Mouse (Mus musculus): Measurements from ENCODE around the gene Hes7.
"Not testable (repeated sequence)": the region's sequence is repeated elsewhere in the genome, so short reads cannot be mapped to it uniquely, and the experiment has no call there.

Gene Hes7

DNA sequence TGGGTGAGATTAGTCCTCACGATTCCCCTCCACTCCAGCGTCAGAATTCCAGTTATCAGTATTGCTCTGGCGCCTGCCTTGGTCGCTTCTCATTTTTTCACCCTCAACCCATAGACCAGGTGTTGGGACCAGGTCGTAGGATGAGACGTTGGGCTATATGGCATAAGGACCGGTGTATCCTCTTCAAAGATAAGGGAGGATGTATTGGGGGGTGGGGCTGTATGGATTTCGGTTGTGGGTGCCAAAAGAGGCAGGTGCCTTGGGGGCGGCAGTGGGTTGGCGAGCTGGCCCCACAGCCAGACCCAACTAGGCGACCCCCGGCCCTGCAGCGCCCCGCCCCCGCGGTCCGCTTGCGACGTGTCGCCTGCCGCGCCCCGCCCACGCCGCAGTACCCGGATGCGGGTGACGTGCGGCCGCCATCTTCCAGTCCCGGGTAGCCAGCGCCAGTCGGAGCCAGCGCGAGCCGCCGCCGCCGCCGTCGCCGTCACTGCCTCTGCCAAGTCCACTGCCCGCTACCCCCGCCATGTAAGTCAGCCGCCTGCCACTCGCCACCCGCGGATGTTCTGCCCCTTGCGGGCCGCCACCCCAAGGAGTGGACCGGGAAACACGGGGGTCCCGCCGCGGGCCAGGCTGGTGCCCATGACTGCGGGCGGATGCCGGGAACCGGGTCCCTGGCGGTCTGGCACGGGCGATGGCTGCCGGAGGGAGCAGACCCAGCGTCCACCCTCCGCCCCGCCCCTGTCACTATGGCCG is 31.9 kb upstream of the Hes7 start, which contains the start of gene Vamp2:
TSS of gene Vamp2 (plus strand) at position 388 of the 753 bp plus-strand sequence.
- peak; percentile 94 for DNase-seq (ENCODE audit: low read depth, low spot score)

DNA sequence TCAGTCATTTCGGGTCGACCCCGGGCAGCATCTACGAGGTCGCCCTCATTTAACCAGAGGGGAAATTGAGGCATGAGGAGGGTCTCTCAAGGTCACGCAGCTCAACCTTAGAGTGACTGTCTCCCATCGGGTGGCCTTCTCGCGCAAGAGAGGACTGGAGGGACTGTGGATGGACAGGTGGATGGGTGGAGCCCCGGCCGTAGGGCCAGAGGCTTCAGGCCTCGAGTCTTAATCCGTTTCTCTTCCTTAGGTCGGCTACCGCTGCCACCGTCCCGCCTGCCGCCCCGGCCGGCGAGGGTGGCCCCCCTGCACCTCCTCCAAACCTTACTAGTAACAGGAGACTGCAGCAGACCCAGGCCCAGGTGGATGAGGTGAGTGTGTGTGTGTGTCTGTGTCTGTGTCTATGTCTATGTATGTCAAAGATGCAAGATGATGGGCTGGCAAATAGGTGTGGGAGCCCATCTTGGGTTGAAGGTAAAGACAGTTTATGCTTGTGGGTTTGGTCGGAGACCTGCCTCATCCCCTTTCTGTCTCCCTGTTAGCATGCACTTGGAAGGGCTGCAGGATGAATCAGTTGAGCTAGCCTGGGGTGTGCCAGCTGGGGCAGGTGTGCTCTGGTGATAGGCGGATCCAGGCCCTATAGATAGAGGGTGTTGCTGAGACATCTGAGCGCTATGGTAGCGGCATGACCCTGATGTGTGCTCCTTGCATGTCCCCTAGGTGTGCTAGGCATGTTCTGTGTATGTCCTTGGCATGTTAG is 31.2 kb upstream of the Hes7 start:
- DNase-seq (ENCODE audit: low read depth, low spot score) = peak; percentile 53

DNA sequence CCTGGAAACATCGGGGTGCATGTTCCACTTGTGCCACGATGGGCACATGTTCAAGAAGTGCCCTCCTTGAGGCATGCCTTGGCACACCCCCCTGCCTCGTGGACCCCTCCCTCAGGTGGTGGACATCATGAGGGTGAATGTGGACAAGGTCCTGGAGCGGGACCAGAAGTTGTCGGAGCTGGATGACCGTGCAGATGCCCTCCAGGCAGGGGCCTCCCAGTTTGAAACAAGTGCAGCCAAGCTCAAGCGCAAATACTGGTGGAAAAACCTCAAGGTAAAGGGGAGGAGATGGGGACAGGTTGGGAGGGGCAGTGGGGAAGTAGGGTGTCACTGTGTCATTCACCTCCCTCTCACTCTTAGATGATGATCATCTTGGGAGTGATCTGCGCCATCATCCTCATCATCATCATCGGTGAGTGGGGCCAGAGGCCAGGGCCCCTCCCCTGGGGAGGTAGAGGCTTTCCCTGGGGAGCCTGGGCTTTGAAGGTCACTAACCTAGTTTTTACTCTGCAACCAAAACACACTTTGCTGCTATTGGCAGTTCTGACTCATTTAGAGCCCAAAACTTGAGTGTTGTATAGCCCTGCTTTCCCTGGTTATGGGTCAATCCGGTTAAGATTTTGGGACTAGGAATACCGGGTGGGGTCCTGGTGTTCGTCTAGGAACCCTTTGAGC is 30.5 kb upstream of the Hes7 start:
- DNase-seq (ENCODE audit: low read depth, low spot score) = no peak

DNA sequence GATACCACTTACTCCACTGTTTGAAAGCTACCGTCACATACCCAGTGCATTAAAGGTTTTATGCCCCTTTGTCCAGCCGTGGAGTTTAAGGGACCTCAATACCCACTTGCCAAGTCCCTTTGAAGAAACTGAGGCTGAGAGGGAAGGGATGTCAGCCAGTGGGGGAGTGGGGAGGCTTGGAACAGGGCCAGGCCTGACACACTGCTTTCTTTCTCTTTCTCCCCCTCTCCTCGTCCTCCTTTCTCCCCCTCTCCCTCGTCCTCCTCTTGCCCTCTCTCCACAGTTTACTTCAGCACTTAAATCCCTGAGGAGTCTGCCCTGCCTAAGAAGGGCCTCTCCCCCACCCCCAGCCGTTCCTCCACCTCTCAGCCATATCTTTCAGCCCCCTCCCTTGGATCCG is 29.8 kb upstream of the Hes7 start:
- DNase-seq (ENCODE audit: low read depth, low spot score) = no peak

DNA sequence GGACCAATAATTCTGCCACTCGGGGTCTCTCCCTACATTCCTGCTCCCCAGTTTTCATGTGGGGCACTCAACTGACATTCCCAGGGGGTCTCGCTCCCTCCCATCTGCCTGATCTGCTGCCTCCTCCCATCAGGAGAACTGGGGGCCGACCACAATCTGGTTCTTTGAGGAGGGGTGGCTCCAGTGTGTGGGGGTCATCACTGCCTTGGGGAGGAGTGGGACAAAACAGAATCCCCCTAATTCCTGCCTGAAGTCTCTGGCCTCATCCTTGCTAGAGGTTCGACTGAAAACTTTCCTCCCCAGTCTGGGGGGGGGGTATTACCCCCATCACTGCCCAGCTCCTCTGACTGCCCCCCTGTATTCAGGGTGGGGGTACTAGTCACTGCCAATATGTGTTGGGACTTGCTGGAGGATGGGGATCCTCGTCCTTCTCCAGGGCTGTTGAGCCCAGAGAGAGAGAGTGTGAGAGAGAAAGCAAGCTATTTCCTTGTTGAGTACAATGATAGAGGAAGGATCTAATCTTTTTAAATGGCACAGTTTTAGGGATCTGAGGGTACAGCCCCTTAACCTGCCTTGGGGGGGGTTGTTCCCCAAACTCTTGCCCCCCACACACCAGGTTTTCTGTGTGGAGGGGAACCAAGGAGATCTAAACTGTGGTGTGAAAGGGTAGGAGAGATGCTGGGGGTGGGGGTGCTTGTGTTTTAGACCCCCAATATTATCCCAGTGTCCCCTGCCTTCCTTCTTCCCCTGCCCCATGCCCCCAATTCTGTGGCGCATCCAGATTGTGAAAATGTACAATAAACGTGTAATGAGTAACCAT is 28.4 kb upstream of the Hes7 start:
- no peak for DNase-seq (ENCODE audit: low read depth, low spot score)

DNA sequence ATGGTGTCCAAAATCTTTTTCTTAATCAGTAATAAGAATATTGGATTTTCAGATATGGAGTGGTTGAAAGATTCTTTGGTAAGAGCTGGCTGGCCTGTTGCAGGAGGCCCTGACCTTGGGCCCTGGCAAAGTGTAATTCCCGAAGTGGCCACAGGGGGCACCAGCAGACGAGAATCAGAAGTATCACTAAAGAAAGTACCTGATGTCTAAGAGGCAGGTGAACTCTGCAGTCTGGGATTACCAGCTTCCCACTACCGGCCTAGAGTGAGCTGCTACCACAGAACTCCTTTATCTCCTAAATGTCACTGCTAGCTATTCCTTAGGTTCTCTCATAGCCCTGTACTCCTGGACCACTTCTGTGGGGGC is 27.8 kb upstream of the Hes7 start:
- peak; percentile 83 for DNase-seq (ENCODE audit: low read depth, low spot score)

DNA sequence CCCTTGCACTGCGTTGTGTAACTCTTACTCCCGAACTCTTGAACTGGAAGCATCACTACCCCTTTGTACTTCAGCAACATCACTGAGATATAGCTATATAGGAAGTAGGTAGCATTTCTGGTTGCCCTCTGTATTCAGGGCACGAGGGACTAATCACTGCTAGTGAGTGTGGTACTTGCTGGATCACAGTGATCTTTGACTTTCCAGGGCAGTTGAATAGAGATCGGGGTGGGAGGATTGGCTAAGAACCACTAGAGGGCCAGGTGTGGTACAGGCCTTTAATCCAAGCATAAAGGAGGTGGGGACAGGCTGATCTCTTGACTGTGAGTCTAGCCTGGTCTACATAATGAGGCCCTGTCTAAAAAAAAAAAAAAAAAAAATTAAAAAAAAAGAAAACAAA is 27.3 kb upstream of the Hes7 start:
- no peak for DNase-seq (ENCODE audit: low read depth, low spot score)

DNA sequence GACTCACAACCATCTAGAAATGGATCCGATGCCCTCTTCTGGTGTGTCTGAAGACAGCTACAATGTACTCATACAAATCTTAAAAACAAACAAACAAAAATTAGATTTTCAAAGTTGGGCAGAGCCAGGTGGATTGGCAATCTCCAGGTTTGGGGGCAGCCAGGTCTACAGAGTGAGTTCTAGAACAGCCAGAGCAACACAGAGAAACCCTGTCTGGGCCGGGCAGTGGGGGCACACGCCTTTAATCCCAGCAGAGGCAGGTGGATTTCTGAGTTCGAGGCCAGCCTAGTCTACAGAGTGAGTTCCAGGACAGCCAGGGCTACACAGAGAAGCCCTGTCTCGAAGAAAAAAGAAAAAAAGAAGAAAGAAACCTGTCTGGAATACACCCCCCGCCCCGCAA is 26.3 kb upstream of the Hes7 start:
- not testable (repeated sequence) for DNase-seq (ENCODE audit: low read depth, low spot score)

DNA sequence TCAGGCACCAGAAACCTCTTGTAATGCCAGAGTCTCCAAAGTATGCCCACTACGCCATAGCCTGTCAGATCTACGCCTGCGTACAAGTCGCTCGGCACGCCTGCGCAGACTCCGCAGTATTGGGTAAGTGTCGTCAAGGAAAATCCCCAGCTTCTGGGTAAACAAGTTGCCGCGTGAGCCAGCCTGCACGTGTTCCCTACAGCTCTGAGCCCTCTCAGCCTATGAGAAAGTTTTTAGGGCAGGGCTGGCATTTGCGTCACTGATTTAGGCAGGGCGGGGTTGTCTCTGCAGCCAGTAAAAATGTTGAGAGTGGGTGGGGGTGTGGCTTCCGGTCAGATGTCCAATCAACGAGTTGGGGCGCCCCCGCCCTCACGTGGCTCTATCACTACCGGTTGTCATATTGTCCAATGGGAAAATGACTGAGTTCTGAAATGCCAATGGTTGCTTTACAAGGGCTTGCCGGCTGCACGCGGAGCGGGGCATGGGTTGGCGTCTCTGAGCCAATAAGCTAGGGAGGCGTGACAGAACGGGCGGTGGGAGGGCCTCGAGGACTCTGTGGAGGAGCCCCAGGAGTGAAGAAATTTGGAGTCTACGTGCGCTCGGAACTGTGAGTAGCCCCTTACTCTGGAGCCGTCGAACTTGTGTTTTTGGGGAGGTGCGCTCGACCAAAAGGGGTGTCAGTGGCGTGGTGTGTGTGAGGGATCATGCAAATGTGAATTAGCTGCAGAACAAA is 25.3 kb upstream of the Hes7 start, which contains the start of gene Per1:
TSS of gene Per1 (plus strand) at position 521 of the 733 bp plus-strand sequence.
- DNase-seq (ENCODE audit: low read depth, low spot score) = peak; percentile 100

DNA sequence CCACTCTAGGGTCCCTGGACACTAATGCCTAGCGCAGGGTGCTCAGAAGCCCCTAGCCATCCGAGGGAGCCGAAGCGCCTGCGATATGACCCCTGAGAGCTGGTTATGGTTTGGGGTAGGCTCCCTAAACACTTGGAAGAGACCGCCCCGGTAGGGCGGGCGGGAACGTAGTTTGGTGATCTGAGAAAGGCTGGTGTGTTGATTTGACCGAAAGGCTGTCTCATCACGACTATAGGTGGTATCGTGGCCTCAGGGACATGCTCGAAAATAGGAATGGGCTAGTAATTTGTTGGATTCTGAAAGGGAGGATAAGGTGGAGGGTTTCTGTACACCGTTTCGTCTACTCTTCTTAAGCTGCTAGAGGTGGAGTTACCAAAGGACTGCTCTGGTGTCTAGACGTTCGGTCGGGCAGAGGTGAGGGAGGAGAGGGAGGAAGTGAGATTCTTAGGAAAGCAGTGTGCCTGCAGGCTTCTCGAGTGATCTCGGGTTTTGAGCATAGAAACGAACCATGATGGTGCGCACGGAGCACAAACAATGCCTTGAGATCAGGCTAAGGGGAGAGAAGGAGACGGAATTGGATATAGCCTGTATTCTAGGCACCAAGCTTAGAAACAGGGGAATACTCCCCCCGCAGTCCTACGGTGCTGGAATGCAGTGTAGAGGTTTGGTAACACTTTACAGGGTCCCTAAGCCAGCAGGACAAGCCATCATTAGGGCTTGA is 24.5 kb upstream of the Hes7 start:
- peak; percentile 48 for DNase-seq (ENCODE audit: low read depth, low spot score)

DNA sequence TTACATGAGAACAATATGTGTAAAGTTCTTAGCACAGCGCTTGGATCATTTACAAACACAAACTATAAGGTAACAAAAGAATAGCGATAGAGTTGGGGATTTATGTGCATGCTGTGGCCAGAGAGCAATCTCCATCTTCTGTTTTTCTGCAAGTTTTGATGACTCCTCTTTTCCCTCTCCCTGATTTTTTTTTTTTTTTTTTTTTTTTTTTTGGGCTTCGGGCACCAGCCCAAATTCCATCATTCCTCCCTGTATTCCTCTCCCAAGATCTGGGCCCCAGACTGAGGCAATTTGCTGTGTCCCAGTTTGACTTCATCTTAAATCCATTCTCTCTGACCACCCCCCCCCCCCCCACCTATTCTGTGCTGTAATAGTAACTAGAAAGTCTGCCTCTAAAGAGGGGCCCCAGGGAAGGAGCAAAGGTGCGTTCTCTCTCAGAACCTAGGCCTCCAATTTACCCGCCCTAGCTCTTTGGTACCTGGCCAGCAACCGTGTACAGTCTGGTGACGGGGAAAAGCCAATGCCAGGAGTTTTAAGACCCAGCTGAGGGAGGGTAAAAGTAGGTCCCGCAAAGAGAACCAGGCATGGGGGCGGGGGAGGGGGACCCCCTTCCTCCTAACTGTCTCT is 23.7 kb upstream of the Hes7 start:
- no peak for DNase-seq (ENCODE audit: low read depth, low spot score)

DNA sequence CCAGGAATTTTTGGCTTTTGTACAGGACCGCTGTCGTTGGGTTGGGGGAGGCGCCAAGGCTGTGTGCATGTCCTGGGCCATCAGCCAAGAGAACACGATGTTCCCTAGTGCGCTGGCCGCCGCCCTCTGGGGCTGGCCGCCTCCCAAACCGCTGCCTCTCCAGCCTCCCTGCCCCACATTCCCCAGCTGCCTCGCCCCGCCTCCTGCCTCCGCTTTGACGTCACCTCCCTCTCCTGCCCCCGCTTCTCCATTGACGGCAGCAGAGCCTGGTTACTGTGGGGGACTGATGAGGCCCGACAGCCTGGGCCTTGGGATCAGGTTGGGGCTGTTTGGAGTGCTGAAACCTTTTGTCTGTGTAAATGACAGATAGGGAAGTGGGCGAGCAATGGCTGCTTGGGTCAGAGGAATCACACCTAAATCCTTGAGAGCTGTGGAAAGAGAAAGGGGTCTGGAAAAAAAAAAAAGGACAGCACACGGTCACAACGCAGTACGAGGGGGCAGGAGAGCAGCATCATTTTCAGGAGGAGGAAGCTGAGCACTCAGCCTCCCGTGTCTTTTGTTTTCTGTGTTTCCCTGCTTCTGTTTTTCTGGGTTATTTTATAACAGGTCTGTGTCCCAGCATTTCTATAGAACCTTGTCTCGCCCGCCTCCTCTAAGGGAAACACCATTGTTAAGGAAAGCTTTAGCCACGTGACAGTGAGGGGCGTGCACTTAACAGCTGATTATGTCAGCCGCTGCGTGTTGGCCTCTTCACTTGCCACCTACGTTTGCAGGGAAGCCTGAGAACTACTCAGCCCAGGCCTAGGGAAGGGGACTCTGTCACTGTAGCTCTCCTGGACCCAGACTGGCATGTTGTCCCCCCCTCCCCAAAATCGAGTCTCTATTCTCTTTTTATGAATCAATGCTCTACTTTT is 23.0 kb upstream of the Hes7 start:
- DNase-seq (ENCODE audit: low read depth, low spot score) = peak; percentile 97

DNA sequence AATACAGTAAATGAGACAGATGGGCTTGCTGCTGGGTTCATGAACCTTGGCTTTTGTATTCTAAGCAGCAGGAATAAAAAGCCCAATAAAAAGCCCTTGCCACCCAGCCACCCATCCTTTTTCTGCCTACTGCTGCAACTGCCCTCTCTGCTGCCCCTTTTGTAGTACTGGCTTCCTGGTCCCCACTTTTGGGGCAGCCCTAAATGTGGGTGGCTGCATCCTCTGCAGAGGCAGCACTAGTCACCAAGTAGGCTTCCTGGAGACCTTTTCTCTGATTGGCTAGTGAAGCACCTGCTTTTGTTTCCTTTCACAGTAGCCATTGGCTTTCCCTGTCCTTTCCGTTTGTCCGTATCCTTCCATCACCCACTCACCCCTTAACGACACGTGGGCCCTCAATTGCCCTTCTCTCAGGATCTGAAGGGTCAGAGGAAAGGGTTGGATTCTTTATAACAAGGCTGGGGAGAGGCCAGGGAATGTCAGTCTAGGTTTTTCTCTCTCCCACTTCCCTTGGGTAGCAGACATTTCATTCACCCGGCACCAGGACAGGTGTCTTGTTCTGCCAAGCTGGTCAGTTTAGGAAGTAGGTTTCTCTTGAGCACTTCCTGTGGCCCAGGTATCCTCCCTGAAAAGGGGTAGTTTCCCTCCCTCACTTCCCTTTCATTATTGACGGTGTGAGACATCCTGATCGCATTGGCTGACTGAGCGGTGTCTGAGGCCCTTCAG is 22.0 kb upstream of the Hes7 start:
- peak; percentile 76 for DNase-seq (ENCODE audit: low read depth, low spot score)

DNA sequence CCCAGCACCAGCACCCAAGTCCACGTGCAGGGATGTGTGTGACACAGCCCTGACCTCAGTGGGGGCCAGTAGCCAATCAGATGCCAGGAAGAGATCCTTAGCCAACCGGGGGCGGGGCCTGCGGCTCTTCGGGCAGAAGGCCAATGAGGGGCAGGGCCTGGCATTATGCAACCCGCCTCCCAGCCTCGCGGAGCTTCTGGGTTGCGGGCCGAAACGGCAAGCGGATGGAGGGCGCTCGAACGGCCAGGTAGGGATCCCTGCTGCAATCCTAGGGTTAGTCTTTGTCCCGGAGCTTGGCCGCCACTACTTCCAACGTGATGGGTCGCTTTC is 21.5 kb upstream of the Hes7 start:
- DNase-seq (ENCODE audit: low read depth, low spot score) = peak; percentile 98

DNA sequence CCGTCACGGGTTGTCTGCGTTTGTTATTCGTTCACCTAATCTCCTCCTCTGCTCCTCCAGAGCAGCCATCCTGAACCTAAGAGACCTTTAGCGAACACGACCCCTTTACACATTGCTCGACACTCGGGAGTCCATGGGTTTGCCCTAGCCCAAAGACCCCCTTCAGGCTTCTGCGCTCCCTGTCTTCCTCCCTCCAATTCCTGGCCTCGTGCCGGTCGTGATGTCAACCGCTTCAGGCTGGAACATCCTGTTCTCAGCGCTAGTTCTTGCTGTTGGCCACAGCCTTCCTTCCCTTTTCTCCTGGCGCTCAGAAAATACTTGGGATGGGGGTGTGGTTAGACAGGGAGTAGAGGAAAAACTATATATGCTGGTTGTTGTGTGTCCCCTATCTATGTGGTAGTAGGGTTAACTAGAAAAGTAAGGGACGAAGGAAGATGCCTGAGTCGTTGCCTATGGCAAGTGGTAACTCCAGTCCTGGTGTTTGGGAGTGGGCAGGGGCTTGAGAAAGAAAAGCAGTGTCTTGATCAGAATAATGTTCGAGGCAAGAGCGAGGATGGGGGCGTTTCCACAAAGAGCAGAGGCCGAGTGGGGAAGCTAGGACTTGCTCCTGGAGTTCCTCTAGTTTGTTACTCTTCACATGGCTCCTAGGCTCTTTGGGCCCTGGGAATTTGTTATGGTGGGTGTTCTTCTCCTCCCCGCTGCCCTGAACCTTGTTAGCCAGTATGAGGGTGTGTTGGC is 20.9 kb upstream of the Hes7 start:
- DNase-seq (ENCODE audit: low read depth, low spot score) = peak; percentile 79

DNA sequence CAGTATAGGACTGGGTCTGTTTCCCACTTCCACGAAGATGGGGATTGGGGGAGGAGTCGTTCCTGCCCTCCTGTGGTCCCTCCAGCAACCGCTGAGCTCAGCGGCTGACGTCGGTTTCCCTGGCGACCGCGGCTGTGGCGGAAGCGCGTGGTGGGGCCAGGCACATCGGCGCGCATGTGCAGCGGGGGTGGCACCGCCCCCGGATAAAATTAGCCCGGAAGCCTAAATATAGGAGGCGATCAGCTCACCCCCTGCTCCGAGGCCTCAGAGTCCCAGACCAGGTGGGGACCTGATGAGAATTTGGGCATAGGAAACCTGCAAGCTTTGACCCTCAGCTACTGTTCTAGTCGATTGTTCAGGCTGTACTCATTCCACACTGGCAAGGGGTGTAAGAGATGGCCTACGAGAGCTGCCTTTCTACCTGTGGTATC is 20.3 kb upstream of the Hes7 start:
- DNase-seq (ENCODE audit: low read depth, low spot score) = peak; percentile 97

DNA sequence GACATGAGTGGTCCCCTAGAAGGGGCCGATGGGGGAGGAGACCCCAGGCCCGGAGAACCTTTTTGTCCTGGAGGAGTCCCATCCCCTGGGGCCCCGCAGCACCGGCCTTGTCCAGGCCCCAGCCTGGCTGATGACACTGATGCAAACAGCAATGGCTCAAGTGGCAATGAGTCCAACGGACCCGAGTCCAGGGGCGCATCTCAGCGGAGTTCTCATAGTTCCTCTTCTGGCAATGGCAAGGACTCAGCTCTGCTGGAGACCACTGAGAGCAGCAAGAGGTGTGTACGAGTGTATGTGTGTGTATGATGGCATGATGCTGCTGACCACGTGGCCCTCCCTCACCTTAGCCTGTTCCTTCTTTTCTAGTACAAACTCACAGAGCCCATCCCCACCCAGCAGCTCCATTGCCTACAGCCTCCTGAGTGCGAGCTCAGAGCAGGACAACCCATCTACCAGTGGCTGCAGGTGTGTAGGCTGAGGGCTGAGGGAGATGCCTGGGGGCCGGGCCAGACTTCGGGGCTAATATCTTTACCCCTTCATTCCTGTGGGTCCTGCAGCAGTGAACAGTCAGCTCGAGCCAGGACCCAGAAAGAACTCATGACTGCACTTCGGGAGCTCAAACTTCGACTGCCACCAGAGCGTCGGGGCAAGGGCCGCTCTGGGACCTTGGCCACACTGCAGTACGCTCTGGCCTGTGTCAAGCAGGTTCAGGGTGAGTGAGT is 19.4 kb upstream of the Hes7 start:
- no peak for DNase-seq (ENCODE audit: low read depth, low spot score)

Data from brain, adult 2 months (tissue).